Mouse (Mus musculus) left cerebral cortex, adult 9 months (tissue): Measurements from ENCODE around the gene Slfn2.
"Not testable (repeated sequence)": the region's sequence is repeated elsewhere in the genome, so short reads cannot be mapped to it uniquely, and the experiment has no call there.

Experiments used
- DNase-seq, 2 experiments: peaks; one replicate each; pipeline ENCODE4 v3.0.0; 2022; ENCODE audit warnings: low spot score in 2 of 2

Gene Slfn2

DNA sequence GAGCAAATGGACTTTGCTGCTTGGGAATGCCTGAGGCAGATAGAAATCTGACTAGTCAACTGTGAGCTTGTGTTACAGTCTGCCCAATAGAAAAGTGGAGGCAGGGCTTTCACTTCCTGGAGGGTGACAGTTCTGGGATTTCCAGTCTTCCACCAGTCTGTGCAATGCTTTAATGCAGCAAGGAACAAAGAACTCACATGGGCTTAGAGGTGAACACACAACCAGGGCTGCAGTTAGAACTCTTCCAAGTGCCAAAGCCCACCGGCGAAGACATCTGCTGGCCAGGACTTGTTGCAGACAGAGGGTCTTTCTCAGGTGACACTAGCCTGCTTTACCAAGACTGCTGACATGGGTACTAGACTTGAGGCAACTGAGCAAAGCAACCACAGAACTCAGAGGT is at the start of gene Slfn2:
Slfn2 (plus strand) TSS at position 167 of the 400 bp plus-strand sequence.
- no peak for DNase-seq

DNA sequence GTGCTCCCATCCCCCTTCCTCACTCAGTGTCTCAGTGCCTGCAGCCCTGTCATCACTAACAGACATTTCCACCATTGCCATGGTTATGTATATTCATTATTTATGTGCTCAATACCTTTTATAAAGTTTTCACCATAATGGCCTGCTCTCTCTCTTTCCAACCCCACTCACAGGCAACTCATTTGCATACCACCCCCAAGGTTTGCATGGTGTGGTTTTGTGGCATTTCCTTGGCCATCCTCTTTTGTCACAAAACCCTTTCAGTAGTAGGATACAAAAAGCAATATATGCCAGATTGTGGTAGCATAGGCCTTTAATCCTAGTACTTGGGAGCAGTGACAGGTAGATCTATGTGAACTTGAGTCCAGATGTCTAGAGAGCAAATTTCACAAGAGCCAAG is 48.8 kb upstream of the Slfn2 start:
- DNase-seq, result no peak

DNA sequence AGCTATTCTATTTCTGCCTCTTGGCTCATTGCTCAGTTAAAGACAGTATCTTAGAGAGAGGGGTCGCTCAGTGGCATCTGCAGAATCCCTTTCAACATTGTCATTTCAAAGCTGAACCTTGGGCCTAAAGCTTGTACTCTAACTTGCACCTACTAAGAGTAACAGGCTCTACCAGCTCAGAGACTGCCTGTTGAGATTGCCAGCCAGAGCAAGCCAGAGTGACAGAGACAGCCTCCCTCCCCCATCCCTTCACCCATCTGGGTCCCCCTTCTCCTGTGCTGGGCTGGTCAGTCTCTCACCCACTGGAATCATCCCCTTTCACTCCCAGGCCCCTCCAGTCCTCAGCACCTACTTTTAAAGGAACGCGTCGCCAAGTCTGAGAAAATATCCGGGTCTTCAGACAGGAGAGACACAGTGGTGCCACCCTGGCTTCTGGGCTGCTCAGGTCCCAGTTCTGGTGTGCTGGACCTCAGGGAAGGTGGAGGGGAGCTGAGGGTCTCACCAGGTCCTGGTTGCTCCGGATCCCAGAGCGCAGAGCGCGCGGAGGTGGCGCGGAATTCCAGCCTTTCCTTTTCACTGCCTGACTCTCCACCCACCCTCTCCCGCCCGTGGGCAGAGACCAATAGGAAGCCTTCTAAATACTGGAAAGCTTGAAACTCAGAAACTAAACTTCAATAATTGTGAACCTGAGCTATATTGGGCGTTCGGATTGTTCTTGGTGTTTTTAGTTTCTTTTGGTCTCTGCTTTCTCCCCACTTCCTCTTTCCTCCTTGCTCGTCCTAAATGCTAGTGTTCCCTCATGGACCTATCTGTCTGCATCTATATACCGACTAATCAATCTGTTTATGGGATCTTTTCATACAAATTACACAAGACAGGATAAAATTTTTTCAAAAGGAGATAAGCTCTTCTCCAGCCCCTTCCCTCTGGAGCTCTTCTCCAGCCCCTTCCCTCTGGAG is 45.1 kb upstream of the Slfn2 start:
- not testable (repeated sequence) for DNase-seq

DNA sequence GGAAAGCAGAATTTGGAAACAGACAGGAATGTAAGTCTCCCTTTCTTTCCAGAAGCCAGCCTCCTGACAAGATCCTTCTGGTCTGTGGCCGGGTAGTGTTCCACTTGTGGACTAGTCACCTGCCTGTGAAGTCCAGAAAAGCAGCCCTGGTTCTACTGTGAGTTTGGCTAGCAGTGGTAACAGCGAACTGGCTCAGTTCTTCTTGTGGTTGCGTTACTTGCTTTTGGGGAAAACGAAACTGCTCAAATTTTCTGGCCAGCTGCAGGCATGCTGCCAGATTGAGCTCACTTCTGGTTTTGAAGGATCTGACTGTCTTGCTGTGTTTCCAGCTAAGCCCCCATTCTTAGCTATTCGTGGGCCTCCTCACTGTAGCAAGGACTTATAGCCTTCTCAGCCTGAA is 44.3 kb upstream of the Slfn2 start, which contains the start of gene Slfn8:
Slfn8 (minus strand) TSS at position 190 of the 400 bp plus-strand sequence.
- peak in 1 of 2 experiments; percentile 9 for DNase-seq

DNA sequence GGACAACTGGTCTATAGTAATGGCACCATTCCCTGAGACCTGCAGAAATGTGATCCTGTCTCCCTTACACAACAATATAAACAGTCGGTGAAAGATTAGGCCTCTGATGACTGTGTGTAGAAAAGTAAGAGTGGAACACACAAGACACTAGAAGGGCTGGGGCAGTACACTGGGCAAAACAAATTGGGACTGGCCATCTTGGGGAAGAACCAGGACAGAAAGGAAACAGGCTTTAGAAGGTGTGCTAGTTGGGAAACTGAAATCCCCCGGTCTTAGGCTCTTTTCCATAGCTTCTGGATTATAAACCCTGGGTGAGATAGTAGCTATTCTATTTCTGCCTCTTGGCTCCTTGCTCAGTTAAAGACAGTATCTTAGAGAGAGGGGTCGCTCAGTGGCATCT is 26.2 kb upstream of the Slfn2 start:
- DNase-seq, result not testable (repeated sequence)

DNA sequence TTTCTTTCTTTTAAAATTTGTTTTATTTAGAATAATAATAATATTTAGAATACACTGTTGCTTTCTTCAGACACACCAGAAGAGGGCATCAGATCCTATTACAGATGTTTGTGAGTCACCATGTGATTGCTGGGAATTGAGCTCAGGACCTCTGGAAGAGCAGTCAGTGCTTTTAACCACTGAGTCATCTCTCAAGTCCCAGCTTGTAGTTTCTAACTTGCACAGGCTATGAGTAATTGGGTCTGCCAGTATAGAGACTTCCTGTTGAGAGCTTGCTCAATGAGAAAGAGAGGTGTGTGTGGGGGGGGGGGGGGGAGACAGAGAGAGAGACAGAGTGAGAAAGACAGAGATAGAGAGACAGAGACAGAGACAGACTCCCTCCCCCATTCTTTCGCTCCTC is 25.8 kb upstream of the Slfn2 start:
- DNase-seq, result no peak

DNA sequence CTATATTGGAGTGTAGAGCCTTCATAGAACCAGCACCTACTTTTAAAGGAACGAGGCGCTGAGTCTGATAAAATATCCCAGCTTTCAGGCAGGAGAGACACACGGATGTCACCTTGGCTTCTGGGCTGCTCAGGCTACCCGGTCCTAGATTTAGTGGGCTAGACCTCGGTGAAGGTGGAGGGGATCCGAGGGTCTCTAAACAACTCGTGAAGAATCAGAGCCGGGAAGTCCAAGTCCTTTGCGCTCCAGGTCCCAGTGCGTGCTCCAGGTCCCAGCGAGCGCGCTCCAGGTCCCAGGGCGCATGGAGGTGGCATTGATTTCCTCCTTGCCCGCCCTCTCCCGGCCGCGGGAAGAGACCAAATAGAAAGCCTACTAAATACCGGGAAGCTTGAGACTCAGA is 25.1 kb upstream of the Slfn2 start:
- DNase-seq, result no peak

DNA sequence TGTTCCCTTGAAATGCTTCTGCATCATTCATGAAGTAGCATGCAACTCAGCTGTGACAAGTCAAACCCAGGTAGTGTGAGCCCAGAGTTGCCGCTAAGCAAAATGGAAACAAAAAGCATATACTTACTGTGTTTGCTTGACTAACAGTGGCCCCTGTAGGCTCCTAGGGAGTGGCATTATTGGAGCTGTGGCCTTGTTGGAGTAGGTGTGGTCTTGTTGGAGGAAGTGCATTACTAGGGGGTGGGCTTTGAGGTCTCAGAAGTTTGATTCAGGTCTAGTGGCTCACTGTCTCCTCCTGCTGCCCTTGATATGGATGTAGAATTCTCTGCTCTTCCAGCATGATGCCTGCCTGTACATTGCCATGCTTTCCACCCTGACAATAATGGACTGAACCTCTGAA is 24.6 kb upstream of the Slfn2 start:
- no peak for DNase-seq

DNA sequence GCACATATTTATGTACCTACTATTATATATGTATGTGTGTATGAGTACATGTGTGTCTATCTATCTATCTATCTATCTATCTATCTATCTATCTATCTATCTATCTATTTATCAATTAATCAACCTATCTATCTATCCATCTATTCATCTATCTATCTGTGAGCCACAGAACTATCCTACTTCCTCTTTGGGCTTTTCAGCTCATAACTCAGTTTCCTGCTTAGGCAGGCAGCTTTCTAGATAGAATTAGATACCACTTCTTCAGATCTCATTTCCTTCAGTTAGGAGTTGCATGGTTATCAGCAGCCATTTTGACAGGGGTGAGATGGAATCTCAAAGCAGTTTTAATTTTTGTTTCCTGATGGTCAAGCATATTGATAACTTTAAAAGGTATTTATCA is 23.9 kb upstream of the Slfn2 start:
- no peak for DNase-seq

DNA sequence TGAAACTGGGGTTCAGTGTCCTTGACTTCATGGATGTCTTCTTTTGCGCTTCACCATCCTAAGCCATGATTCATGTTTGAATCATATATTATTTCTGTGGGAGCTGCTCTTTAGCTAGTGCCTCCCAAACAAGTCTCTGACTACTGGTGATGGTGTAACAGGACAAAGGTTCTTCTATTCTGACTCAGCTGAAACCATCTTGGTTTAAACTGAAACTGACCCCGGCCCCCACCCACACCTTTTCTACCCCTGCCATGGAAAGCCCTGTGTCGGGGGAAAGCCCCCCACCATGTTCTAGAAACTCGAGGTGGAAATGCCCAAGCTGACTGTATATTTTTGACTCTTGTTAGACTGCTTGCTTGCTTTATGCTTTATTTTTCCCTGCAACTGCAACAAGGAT is 21.0 kb upstream of the Slfn2 start:
- DNase-seq, result no peak

DNA sequence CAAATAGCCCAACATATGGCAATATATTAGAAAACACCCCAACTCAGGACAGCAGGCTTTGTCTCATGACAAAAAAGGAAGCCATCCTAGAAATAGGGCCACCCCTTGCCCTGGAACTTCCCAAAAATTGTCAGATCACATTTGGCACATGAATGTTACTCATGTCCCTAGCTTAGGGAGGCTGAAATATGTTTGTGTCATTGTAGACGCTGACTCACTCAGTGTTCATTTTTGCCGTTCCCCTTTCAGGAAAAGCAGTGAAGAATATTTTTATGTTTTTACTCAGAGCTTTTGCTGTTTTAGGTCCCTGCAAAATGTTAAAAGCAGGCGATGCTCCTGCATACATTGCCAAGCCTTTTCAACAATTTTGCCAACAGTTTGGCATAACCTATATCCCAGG is 19.3 kb upstream of the Slfn2 start:
- no peak for DNase-seq

DNA sequence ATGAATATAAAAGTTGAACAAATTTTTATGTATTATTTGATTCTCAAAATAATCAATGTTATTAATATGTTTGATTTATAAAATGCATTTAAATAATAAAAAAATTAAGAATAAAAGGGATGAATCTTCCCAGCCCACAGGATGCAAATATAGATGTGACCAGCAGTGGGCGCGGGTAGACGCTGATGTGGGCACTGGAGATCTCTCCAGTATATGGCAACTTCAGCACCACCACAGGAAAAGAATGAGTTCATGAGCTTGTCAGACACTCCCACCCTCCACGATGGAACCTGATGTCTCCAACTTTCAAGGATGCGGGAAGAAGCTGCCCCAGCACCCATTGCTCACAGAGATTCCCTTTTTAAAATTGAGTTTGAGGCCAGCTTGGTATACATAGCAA is 7.0 kb upstream of the Slfn2 start:
- DNase-seq, result peak in 1 of 2 experiments; percentile 40

DNA sequence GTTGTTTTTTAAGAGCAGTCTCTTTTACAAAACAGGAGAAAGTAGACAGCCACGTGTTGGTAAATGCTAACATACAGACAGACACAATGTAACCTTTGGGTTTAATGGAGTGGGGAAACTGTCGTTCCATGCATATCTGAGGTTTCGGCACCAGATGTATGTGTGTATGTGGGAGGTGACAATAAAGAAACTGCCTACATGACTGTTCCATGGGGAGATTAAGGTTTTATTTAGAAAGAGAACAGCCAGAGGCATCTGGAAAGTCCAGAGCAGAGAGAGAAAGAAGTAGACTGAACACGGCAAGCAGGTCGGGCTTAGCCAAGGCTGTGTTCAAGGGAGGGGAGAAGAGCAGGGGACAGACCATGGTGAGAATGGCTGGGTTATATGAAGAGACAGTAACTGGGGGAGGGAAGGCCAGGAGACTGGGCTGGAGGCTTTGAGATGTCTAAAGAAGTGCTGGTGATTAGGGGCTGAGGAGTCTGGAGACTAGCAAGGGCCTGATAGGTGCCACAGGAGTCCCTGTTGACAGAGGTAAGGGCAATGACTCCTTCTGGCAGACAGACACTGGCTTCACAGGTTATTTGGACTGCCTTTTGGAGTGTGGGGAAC is 4.4 kb upstream of the Slfn2 start:
- no peak for DNase-seq

DNA sequence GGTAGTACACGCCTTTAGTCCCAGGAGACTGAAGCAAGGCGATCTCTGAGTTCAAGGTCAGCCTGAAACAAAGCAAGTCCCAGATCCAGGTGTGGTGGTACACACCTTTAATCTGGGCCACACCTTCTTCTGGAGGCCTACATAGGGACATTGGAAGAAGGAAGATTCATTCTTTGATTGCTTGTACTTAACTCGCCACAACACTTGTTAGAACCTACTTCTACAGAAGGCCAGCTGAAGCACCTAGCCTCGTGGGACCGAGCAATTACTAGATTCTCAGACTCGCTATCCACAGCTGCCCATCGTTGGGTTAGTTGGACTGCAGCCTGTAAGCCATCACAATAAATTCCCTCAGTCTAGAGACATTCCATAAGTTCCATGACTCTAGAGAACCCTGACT is 3.1 kb upstream of the Slfn2 start:
- no peak for DNase-seq

DNA sequence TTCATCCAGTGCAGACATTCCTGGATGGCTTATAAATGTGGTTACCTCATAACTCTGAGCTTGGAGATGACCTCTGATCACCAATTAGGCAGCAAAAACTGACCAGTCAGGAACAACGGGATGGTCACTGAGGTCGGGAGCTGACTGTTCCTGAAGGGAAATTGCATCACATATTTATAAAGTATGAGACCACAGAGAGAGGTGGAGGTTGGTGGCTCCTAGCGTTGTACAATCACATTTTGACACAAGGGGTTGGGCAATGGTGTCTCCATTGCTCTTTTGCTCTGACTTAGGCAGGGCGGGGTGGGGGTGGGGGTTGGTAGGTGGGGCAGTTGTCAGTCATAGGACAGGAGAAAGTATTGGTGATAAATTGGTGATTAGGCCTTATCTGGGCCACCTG is 1.8 kb upstream of the Slfn2 start:
- no peak for DNase-seq

DNA sequence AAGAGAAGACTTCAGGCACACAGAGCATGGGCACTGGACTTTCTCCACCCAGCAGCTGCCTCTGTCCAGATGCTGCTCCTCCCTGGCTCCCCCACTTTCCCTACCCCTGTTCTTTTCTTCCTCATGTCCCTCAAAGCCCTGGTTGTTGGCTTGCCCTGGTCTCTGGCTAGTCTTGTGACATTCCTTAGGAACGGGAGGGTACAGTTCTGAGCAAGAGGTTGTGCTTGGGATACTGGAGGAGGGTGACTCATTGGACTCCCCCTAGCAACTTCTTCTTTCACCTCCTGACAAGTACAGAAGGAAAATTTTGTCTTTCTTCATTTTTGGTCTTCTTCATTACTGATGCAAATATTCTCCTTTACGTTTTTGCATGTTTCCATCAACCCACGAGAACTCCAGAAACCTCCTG is 967 bp upstream of the Slfn2 start:
- DNase-seq, result no peak

DNA sequence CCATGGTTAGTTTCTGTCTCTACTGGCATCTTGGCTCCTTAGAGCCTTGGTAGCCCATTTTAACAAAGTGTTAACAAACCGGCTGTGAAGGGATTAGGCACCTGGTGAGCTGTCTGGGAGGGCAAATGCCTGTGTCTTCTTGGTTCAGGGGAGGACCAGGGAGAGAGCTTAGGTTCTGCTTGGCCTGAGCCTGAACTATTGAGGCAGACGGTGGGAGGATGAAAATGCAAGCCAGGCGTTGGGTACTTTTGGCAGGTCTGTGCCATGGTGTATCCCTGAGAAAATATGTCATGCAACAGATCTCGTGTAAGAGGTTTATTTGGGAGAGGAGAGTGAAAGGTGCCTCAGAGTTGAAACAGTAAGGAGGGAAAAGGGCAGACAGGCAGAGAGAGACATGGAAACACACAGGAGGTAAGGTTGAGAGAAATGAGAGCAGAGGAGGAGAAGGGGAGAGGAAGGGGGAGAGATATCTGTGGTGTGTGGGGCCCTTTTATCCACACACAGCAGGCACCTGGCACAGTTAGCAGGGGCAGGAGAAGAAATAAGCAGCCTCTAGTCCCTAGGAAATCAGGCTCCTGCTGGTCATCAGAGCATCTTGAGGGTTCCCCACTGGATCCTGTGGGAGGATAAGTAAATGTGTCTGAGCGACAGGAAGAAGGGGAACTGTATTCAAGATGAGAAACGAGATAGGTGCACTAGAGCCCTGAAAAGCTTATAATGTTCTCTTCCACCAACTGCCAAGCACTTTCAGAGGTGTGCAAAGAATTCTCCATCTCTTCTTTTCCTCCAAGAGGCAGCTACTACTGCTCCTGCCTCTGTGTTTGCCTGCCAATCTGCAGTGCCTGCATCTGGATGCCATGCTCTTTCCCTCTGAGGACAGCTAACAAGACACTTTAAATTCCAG is 781 bp downstream of the Slfn2 start:
- no peak for DNase-seq

DNA sequence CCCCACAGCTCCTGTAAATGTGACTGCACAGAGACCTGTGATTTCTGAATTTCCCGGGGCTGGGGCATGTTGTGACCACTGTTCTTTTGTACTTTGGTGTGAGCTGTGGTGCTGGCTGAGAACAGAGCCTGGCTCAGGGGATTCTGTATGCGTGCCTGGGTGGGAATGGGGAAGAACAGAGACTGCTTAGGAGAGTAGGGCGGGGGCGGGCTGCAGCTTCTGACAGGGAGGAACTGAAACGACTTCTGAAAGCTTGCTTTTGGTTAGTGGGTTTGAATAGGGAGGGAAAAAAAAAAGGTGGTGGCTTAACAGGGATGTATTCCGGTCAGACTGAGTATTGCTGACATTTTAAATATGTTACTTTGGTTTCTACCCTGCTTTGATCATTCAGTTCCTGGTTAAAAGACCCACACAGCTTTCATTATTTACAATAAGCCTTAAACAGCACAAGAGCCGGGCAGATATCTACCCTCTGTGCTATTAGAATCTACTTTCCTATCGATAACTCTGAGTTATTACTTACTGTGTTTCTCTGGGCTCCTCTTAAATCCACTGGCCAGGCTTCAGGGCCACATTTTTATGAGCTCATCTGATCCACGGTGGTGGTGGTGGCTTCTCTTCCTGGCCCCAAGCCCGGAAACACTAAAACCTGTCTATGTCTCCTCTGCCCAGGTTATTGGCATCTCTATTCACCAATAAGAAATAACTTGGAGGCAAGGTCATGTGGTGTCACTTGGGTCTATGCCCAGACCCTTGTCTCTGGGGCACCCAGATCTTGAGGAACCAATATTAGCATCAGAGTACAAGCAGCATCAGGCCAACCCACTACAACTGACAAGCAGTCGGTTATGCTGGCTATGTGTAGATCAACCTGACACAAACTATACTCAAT is 2.0 kb downstream of the Slfn2 start:
- no peak for DNase-seq

DNA sequence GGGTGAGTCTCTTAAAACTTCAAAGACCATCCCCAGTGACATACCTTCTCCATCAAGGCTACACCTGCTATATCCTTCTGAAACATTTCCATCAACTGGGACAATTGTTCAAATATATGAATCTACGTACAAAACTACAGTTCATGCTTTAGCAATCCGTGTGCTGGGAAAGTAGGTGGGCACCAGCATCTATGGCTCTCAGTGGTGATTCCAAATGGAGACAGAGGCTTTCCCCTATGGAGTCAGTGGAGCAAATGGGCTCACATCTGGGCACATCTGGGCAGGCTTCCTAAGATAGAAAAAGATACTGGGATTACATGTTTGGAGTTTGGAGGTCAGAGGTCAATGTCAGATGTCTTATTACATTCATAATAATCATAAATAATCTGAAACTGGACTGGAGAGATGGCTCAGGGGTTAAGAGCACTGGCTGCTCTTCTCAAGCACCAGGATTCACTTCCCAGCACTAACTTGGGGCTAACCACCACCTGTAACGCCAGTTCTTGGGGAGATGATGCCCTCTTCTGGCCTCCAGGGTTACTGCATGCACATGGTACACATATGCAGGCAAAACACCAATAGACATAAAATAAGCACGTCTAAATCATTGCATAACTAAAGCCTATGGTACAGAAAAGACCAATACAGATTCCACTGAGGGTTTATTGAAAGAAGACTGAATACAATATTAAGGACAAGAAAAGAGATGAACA is 3.2 kb downstream of the Slfn2 start:
- no peak for DNase-seq

DNA sequence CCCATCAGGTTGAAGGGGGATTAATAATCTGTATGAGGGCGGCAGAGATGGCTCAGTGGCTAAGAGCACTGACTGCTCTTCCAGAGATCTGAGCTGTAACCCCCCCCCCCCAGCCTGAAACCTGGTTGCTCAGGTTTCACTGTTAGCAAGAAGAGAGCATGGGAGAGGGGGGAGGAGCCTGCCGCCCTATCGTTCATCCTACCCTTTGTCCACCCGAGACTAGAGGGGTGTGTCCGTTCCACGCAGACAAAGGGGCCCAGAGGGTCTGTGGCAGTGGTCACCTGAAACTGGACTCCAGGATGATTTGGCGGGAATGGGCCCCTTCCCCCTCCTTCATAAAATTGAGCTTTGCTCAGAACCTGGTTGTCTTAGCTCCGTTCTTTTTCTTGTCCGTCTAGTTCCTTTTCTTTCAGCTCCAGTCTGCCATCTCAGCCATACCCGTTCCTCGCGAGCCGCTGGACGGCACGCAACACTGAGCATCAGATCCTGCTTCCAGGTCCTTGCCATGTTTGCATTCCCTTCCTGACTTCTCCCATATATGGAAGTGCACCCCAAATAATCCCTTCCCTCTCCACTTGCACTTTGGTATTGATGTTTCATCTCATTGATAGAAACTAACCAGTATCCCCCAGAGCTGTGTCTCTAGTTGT is 5.5 kb downstream of the Slfn2 start:
- DNase-seq, result no peak
